Mouse (Mus musculus): ENCODE results near the gene Tmem9b.

GRCm38 (mm10) chr7:109723697-109724096, 29.0 kb downstream of the Tmem9b start, which contains the start of gene BC051019:
- no peak for TF ChIP-seq CTCF (IDR thresholded peaks at IDR 0.05; ENCODE audit: borderline replicate concordance, insufficient read depth, low read length)
- no peak for TF ChIP-seq POLR2A (IDR thresholded peaks at IDR 0.05; ENCODE audit: low read depth, low read length)
